Mouse (Mus musculus): Measurements from ENCODE around the gene Prpf8. TPM values are rescaled to one million over a fixed set of nuclear protein-coding genes. Genes with fewer than 3 reads are reported as not detected.

Gene Prpf8
- 27.1 and 69.4 TPM in 2 replicates for polyA plus RNA-seq (2012; ENCODE audit: low replicate concordance)

GRCm38 (mm10) chr11:75486601-75487285 is at the start of gene Prpf8:
Gene Prpf8 (plus strand): TSS chr11:75486816.

GRCm38 (mm10) chr11:75439363-75439762 is 47.3 kb upstream of the Prpf8 start, which contains the start of gene Serpinf2:
Gene Serpinf2 (minus strand): TSS chr11:75439591.

GRCm38 (mm10) chr11:75453991-75454930 is 32.4 kb upstream of the Prpf8 start, which contains the start of gene Wdr81:
Gene Wdr81 (minus strand): TSS chr11:75454717.

GRCm38 (mm10) chr11:75460844-75461742 is 25.5 kb upstream of the Prpf8 start, which contains the start of gene Tlcd2:
Gene Tlcd2 (plus strand): TSS chr11:75461715.

GRCm38 (mm10) chr11:75509741-75510626 is 23.4 kb downstream of the Prpf8 start, which contains the start of gene Rilp:
Gene Rilp (plus strand): TSS chr11:75510094.

GRCm38 (mm10) chr11:75513336-75513735 is 26.7 kb downstream of the Prpf8 start, which contains the start of gene Scarf1:
Gene Scarf1 (plus strand): TSS chr11:75513540.

GRCm38 (mm10) chr11:75531469-75532242 is 45.0 kb downstream of the Prpf8 start, which contains the start of gene Slc43a2:
Gene Slc43a2 (plus strand): TSS chr11:75531694.

Other genes starting within 250 kb of the Prpf8 start
- gene Rpa1, start 138.5 kb upstream of the Prpf8 start, polyA plus RNA-seq (2012; ENCODE audit: low replicate concordance) = 36.1 and 98.9 TPM in 2 replicates
- 1.1 and 1.2 TPM in 2 replicates for gene Smyd4, start 138.4 kb upstream of the Prpf8 start, polyA plus RNA-seq (2012; ENCODE audit: low replicate concordance)
- 1.7 TPM in 2 replicates for gene Serpinf1, start 64.1 kb upstream of the Prpf8 start, polyA plus RNA-seq (2012; ENCODE audit: low replicate concordance)
- gene Serpinf2, start 47.2 kb upstream of the Prpf8 start, polyA plus RNA-seq (2012; ENCODE audit: low replicate concordance) = 0.23 TPM in 1 of 2 replicates, not detected in the other
- 39.0 and 68.5 TPM in 2 replicates for gene Wdr81, start 32.1 kb upstream of the Prpf8 start, polyA plus RNA-seq (2012; ENCODE audit: low replicate concordance)
- gene Tlcd2, start 25.1 kb upstream of the Prpf8 start, polyA plus RNA-seq (2012; ENCODE audit: low replicate concordance) = 4.8 and 7.8 TPM in 2 replicates
- 0.30 and 1.1 TPM in 2 replicates for gene Rilp, start 23.3 kb downstream of the Prpf8 start, polyA plus RNA-seq (2012; ENCODE audit: low replicate concordance)
- gene Scarf1, start 26.7 kb downstream of the Prpf8 start, polyA plus RNA-seq (2012; ENCODE audit: low replicate concordance) = 0.98 and 4.7 TPM in 2 replicates
- gene Slc43a2, start 44.9 kb downstream of the Prpf8 start, polyA plus RNA-seq (2012; ENCODE audit: low replicate concordance) = 17.5 and 29.1 TPM in 2 replicates
- gene Pitpna, start 101.3 kb downstream of the Prpf8 start, polyA plus RNA-seq (2012; ENCODE audit: low replicate concordance) = 18.7 and 52.8 TPM in 2 replicates
- gene Inpp5k, start 144.2 kb downstream of the Prpf8 start, polyA plus RNA-seq (2012; ENCODE audit: low replicate concordance) = 7.7 and 60.5 TPM in 2 replicates
- gene Myo1c, start 163.7 kb downstream of the Prpf8 start, polyA plus RNA-seq (2012; ENCODE audit: low replicate concordance) = 19.6 and 58.4 TPM in 2 replicates
- 108 and 131 TPM in 2 replicates for gene Crk, start 192.4 kb downstream of the Prpf8 start, polyA plus RNA-seq (2012; ENCODE audit: low replicate concordance)
- gene Ywhae, start 246.1 kb downstream of the Prpf8 start, polyA plus RNA-seq (2012; ENCODE audit: low replicate concordance) = 61.8 and 64.0 TPM in 2 replicates